Mouse (Mus musculus) thymus, adult 2 months (tissue): ENCODE results near the gene Gpr18.

Source experiments
- CTCF ChIP-seq: fragments of 200-500 bp; IDR thresholded peaks from 2 replicates; pipeline ENCODE4 v1.5.1; 2012; ENCODE audit warnings: mild to moderate bottlenecking, control low read depth, low read length, moderate library complexity, borderline replicate concordance; ENCODE audit not compliant: control insufficient read depth, poor library complexity, insufficient read depth; ENCODE audit errors: extremely low read depth
- POLR2A ChIP-seq: fragments of 200-500 bp; IDR thresholded peaks from 2 replicates; pipeline ENCODE4 v1.6.1; 2012; ENCODE audit warnings: mild to moderate bottlenecking, low read length, control low read depth, moderate library complexity; ENCODE audit not compliant: control insufficient read depth, poor library complexity, insufficient read depth; ENCODE audit errors: extremely low read depth

DNA sequence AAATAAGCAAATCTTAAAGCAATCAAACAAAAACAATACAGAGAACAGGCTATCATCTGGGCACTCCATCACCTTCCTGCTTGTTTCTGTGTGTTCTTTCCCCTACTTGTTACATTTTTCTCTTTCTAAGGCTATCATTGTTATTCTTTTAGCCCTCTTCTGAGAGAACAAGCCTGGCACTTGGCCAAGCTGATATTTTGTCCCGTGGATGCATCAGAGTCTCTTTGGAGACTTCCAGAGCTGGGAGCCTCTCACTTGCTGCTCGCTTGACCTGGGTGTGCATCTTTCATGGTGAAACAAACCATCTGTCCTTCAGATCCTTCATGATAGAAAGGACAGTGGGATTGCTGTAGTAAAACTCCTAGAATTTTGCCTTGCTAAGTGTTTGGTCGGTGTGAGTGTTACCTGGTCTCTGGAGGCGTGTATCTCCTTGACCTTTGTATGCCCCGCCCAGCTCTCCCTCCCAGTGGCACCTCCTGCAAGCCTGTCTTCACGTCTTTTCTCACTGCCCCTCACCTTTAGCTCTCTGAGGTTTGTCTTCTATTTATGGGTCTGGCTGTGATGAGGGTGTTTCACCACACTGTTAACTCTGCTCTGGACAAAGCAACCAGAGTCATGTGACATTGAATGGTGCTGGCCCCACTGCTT, 31.3 kb downstream of the Gpr18 start:
- TF ChIP-seq POLR2A (no peak), CTCF (no peak)
